Mouse (Mus musculus): ENCODE measurements around the gene Olfr129. TPM values are rescaled to one million over a fixed set of nuclear protein-coding genes. Genes with fewer than 3 reads are reported as not detected.

Olfr129 gene
- not detected in 2 replicates for polyA plus RNA-seq (2012; ENCODE audit: insufficient read depth, insufficient read length, low replicate concordance, missing spikeins)

DNA sequence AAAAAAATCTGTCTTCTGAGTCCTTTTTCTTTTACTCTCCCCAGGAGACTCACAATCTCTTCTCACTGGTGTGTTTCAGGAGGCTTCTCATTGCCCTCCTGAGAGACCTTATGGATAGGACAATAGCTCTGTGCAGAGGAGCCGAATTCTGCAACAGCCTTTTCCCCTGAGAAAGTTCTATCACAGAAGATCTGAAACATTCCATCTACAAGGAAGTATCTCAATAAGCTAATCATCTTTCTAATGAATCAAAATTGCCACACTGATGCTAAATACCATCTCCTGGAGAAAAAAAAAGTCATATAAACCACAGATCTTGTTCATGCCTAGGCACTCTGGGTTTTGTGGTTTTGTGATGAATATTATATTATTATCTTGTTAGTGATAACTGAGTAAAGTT lies at the start of gene Olfr129:
Olfr129 (minus strand) TSS at position 101 of the 400 bp plus-strand sequence.
- Histone ChIP-seq H3K27ac (ENCODE audit: insufficient read depth, low read depth, low read length) (no peak within 1 kb of the TSS), H3K4me1 (ENCODE audit: control insufficient read depth, insufficient read depth, low read length) (no peaks in the 10 kb centered on the region), H3K4me3 (ENCODE audit: insufficient read depth, low read depth, low read length) (no peak within 1 kb of the TSS)
- TF ChIP-seq CTCF (IDR thresholded peaks at IDR 0.05; ENCODE audit: insufficient read depth, low read depth, low read length), result no peak
- 58% methylated on average over 1 of the region's 1 CpGs for WGBS

DNA sequence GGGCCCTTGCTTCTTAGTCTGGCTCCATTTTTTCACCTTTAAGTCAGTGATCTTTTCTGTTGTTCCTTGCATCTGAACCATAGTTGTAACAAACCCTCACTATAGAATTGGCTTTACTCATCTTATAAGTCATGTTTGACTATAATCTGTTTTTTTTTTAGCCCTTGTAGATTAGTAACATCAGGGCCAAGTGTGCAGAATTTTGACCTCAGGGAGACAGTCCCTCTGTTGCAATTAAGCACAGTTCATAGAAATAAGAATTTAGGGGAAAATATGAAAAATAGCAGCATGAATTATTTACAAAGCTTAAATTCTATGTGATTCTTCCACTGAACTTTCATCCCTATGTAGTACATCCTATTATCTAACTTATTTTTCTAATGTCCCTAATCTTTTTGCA lies 28.7 kb upstream of the Olfr129 start, which contains the start of gene Olfr131:
Olfr131 (minus strand) TSS at position 101 of the 400 bp plus-strand sequence.
- H3K27ac ChIP-seq (ENCODE audit: insufficient read depth, low read depth, low read length), result no peak within 1 kb of the TSS
- H3K4me3 ChIP-seq (ENCODE audit: insufficient read depth, low read depth, low read length), result no peak within 1 kb of the TSS
- TF ChIP-seq POLR2A (IDR thresholded peaks at IDR 0.05; ENCODE audit: insufficient read depth, low read depth, low read length) (no peak), CTCF (IDR thresholded peaks at IDR 0.05; ENCODE audit: insufficient read depth, low read depth, low read length) (no peak)
- H3K4me1 ChIP-seq (ENCODE audit: control insufficient read depth, insufficient read depth, low read length), result no peaks in the 10 kb centered on the region

DNA sequence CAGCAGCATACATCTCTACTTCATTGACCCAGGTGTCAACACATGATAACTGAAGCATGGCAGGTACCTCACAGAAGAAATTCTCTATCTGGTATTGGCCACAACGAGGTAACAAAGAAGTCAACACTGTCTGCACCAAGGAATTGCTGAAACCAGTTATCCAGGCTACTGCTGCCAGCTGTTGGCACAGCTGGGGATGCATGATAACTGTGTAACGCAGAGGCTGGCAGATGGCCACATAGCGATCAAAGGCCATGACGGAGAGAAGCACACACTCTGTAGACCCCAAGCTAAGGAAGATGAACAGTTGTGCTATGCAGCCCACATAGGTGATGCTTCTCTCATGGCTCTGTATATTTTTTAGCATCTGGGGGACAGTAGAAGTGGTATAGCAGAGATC lies 22.5 kb upstream of the Olfr129 start:
- 88% methylated on average over 4 of the region's 4 CpGs for WGBS
- no peak overlapping the region for H3K4me3 ChIP-seq (ENCODE audit: insufficient read depth, low read depth, low read length)
- no peaks in the 10 kb centered on the region for H3K4me1 ChIP-seq (ENCODE audit: control insufficient read depth, insufficient read depth, low read length)
- no peak for TF ChIP-seq POLR2A (IDR thresholded peaks at IDR 0.05; ENCODE audit: insufficient read depth, low read depth, low read length)
- no peak for TF ChIP-seq CTCF (IDR thresholded peaks at IDR 0.05; ENCODE audit: insufficient read depth, low read depth, low read length)
- H3K27ac ChIP-seq (ENCODE audit: insufficient read depth, low read depth, low read length), result no peak overlapping the region

- WGBS, result 95% methylated on average over 1 of the region's 1 CpGs
- TF ChIP-seq CTCF (IDR thresholded peaks at IDR 0.05; ENCODE audit: insufficient read depth, low read depth, low read length) (no peak), POLR2A (IDR thresholded peaks at IDR 0.05; ENCODE audit: insufficient read depth, low read depth, low read length) (no peak)
- no peak within 1 kb of the TSS for H3K27ac ChIP-seq (ENCODE audit: insufficient read depth, low read depth, low read length)
- H3K4me3 ChIP-seq (ENCODE audit: insufficient read depth, low read depth, low read length), result no peak within 1 kb of the TSS
- H3K4me1 ChIP-seq (ENCODE audit: control insufficient read depth, insufficient read depth, low read length), result no peaks in the 10 kb centered on the region
These were observed 3.7 kb upstream of the Olfr129 start, which contains the start of gene Olfr130 for GRCm38 (mm10) chr17:38063621-38064020. Gene Olfr130 (plus strand): TSS chr17:38063921.

- no peaks in the 10 kb centered on the region for H3K4me1 ChIP-seq (ENCODE audit: control insufficient read depth, insufficient read depth, low read length)
- H3K27ac ChIP-seq (ENCODE audit: insufficient read depth, low read depth, low read length), result no peak overlapping the region
- TF ChIP-seq CTCF (IDR thresholded peaks at IDR 0.05; ENCODE audit: insufficient read depth, low read depth, low read length), result no peak
- no peak for TF ChIP-seq POLR2A (IDR thresholded peaks at IDR 0.05; ENCODE audit: insufficient read depth, low read depth, low read length)
- WGBS, result 27% methylated on average over 5 of the region's 5 CpGs
- H3K4me3 ChIP-seq (ENCODE audit: insufficient read depth, low read depth, low read length), result no peak overlapping the region
These were observed 33.6 kb downstream of the Olfr129 start for GRCm38 (mm10) chr17:38026297-38026696.

DNA sequence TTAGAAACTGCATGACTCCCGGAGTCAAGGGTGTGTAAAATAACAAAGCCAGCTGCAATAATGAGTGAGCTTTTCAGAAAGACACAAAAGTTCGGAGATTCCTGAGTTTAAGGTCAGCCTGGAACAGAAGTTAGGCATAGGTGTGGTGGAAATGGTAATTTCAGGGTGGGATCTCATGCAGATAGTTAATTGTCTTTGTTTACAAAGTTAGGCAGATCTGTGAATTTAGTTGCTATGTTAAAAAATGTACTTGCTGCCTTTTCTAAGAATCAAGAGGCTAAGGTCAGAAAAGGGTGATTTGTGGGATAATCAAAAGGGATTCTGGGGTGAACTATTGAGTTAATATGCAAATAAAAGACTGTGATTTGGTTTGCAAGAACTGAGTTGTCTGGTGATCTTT lies 43.5 kb downstream of the Olfr129 start:
- Histone ChIP-seq H3K4me3 (ENCODE audit: insufficient read depth, low read depth, low read length) (no peak overlapping the region), H3K4me1 (ENCODE audit: control insufficient read depth, insufficient read depth, low read length) (no peaks in the 10 kb centered on the region), H3K27ac (ENCODE audit: insufficient read depth, low read depth, low read length) (no peak overlapping the region)
- TF ChIP-seq CTCF (IDR thresholded peaks at IDR 0.05; ENCODE audit: insufficient read depth, low read depth, low read length) (no peak), POLR2A (IDR thresholded peaks at IDR 0.05; ENCODE audit: insufficient read depth, low read depth, low read length) (no peak)
- 78% methylated on average over 2 of the region's 2 CpGs for WGBS

DNA sequence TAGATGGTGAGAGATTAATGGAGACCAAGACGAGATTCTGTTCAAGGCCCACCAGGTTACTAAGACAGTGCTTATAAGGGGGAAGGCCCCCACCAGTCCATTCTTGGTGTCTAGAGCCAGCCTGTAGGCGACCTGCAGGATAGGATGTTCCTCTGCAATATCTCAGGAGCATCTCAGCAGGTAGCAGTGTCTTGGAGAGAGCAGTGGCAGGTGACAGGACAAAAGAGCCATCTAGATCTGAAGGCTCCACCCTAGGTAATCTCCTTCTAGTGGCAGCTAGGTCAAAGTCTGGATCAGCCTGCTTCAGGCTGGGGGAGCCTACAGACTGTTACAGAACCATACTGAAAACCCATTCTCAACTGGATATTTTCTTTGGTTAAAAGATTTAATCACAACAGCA lies 54.9 kb downstream of the Olfr129 start:
- Histone ChIP-seq H3K4me3 (ENCODE audit: insufficient read depth, low read depth, low read length) (no peak overlapping the region), H3K4me1 (ENCODE audit: control insufficient read depth, insufficient read depth, low read length) (no peaks in the 10 kb centered on the region), H3K27ac (ENCODE audit: insufficient read depth, low read depth, low read length) (no peak overlapping the region)
- WGBS, result 62% methylated on average over 2 of the region's 2 CpGs
- no peak for TF ChIP-seq CTCF (IDR thresholded peaks at IDR 0.05; ENCODE audit: insufficient read depth, low read depth, low read length)

Other genes with a start within 250 kb of the Olfr129 start
- gene Olfr125, start 227.1 kb downstream of the Olfr129 start, polyA plus RNA-seq (2012; ENCODE audit: insufficient read depth, insufficient read length, low replicate concordance, missing spikeins), result not detected in 2 replicates
- not detected in 2 replicates for gene Olfr126, start 212.6 kb downstream of the Olfr129 start, polyA plus RNA-seq (2012; ENCODE audit: insufficient read depth, insufficient read length, low replicate concordance, missing spikeins)
- gene Olfr127, start 159.6 kb downstream of the Olfr129 start, polyA plus RNA-seq (2012; ENCODE audit: insufficient read depth, insufficient read length, low replicate concordance, missing spikeins), result not detected in 2 replicates
- gene Olfr128, start 139.5 kb downstream of the Olfr129 start, polyA plus RNA-seq (2012; ENCODE audit: insufficient read depth, insufficient read length, low replicate concordance, missing spikeins), result not detected in 2 replicates
- not detected in 2 replicates for gene Olfr761, start 107.0 kb downstream of the Olfr129 start, polyA plus RNA-seq (2012; ENCODE audit: insufficient read depth, insufficient read length, low replicate concordance, missing spikeins)
- gene Olfr130, start 3.8 kb upstream of the Olfr129 start, polyA plus RNA-seq (2012; ENCODE audit: insufficient read depth, insufficient read length, low replicate concordance, missing spikeins), result not detected in 2 replicates
- gene Olfr131, start 28.6 kb upstream of the Olfr129 start, polyA plus RNA-seq (2012; ENCODE audit: insufficient read depth, insufficient read length, low replicate concordance, missing spikeins), result not detected in 2 replicates
- not detected in 2 replicates for gene Olfr132, start 74.4 kb upstream of the Olfr129 start, polyA plus RNA-seq (2012; ENCODE audit: insufficient read depth, insufficient read length, low replicate concordance, missing spikeins)
- not detected in 2 replicates for gene Olfr133, start 85.2 kb upstream of the Olfr129 start, polyA plus RNA-seq (2012; ENCODE audit: insufficient read depth, insufficient read length, low replicate concordance, missing spikeins)
- not detected in 2 replicates for gene Olfr134, start 111.3 kb upstream of the Olfr129 start, polyA plus RNA-seq (2012; ENCODE audit: insufficient read depth, insufficient read length, low replicate concordance, missing spikeins)
- gene Olfr135, start 144.3 kb upstream of the Olfr129 start, polyA plus RNA-seq (2012; ENCODE audit: insufficient read depth, insufficient read length, low replicate concordance, missing spikeins), result not detected in 2 replicates
- not detected in 2 replicates for gene Olfr138, start 201.0 kb upstream of the Olfr129 start, polyA plus RNA-seq (2012; ENCODE audit: insufficient read depth, insufficient read length, low replicate concordance, missing spikeins)
- not detected in 2 replicates for gene Olfr137, start 247.5 kb upstream of the Olfr129 start, polyA plus RNA-seq (2012; ENCODE audit: insufficient read depth, insufficient read length, low replicate concordance, missing spikeins)